Mouse (Mus musculus): ENCODE results near the gene Ugt1a2.

DNA sequence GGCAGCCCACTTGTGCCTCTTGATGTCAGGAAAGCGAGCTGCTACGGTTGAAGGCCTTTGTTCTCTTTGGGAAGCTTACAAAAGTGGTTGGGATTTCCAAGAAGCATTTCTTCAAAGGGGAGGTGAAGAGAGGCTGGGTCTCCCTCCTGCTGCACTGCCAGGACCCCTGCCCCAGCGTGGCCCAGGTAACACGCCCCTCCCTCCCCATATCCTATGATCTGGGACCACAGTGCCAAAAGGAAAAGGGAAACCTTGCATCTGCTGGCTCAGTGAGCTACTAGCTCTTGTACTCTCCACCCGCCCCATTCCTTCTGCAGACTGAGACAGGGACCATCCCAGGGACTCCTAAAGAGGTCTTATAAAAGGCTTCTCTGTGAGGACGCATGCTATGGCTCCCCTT lies 57.3 kb downstream of the Ugt1a2 start:
- no peak for TF ChIP-seq POLR2A (IDR thresholded peaks at IDR 0.05; ENCODE audit: borderline replicate concordance, low read depth, low read length)
- TF ChIP-seq CTCF (IDR thresholded peaks at IDR 0.05; ENCODE audit: low read depth, low read length): no peak
